Mouse (Mus musculus): ENCODE results near the gene Ctbs.

GRCm38 (mm10) chr3:146426489-146426888 lies 23.1 kb upstream of the Ctbs start:
- TF ChIP-seq POLR2A (IDR thresholded peaks at IDR 0.05; ENCODE audit: control insufficient read depth, low read depth, low read length): no peak
- TF ChIP-seq CTCF (IDR thresholded peaks at IDR 0.05; ENCODE audit: control insufficient read depth, insufficient read depth, insufficient replicate concordance, low read depth, low read length): no peak
